Mouse (Mus musculus): Measurements from ENCODE around the gene Pdk2. TPM values are rescaled to one million over a fixed set of nuclear protein-coding genes. Genes with fewer than 3 reads are reported as not detected.
A peak's percentile ranks its signal among the peaks of the same experiment; 100 is the strongest.

Pdk2 gene
- total RNA-seq, 1 experiment from 2014 or later, result 4.1 TPM

DNA sequence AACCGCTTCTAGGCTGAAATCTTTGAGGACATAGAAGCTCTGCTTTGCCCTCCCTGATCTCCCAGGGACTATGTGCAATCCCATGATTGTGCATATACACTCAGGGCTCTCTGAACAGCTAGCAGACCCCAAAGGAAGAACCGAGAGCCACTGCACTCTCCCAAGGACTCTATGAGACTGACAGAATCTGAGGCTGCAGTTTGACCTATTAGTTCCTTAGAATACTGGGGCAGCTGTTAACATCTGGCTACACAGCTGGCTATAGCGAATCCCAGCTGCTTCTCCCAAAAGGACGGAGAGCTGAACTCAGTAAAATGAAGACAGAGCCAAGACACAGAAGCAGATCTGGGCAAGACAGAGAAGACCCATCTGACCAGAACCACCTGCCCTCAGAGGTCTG, 32.7 kb upstream of the Pdk2 start:
- no peak for ATAC-seq (replicated peaks in 1 of 2; ENCODE audit: insufficient read depth in 1 of 2, low FRiP score in 2 of 2, low TSS enrichment in 1 of 2, low read depth in 1 of 2, poor library complexity in 2 of 2, severe bottlenecking in 2 of 2)

GRCm38 (mm10) chr11:95072804-95073203, 31.6 kb upstream of the Pdk2 start:
- no peak for ATAC-seq (replicated peaks in 1 of 2; ENCODE audit: insufficient read depth in 1 of 2, low FRiP score in 2 of 2, low TSS enrichment in 1 of 2, low read depth in 1 of 2, poor library complexity in 2 of 2, severe bottlenecking in 2 of 2)

- ATAC-seq (replicated peaks in 1 of 2; ENCODE audit: insufficient read depth in 1 of 2, low FRiP score in 2 of 2, low TSS enrichment in 1 of 2, low read depth in 1 of 2, poor library complexity in 2 of 2, severe bottlenecking in 2 of 2), result no peak
These were observed 31.0 kb upstream of the Pdk2 start for GRCm38 (mm10) chr11:95072136-95072535.

- ATAC-seq (replicated peaks in 1 of 2; ENCODE audit: insufficient read depth in 1 of 2, low FRiP score in 2 of 2, low TSS enrichment in 1 of 2, low read depth in 1 of 2, poor library complexity in 2 of 2, severe bottlenecking in 2 of 2), result no peak
These were observed 30.1 kb upstream of the Pdk2 start for GRCm38 (mm10) chr11:95071266-95071665.

- ATAC-seq (replicated peaks in 1 of 2; ENCODE audit: insufficient read depth in 1 of 2, low FRiP score in 2 of 2, low TSS enrichment in 1 of 2, low read depth in 1 of 2, poor library complexity in 2 of 2, severe bottlenecking in 2 of 2), result no peak
These were observed 29.3 kb upstream of the Pdk2 start for GRCm38 (mm10) chr11:95070140-95071107.

- ATAC-seq (replicated peaks in 1 of 2; ENCODE audit: insufficient read depth in 1 of 2, low FRiP score in 2 of 2, low TSS enrichment in 1 of 2, low read depth in 1 of 2, poor library complexity in 2 of 2, severe bottlenecking in 2 of 2), result no peak
These were observed 28.2 kb upstream of the Pdk2 start for GRCm38 (mm10) chr11:95069226-95069957.

- no peak for ATAC-seq (replicated peaks in 1 of 2; ENCODE audit: insufficient read depth in 1 of 2, low FRiP score in 2 of 2, low TSS enrichment in 1 of 2, low read depth in 1 of 2, poor library complexity in 2 of 2, severe bottlenecking in 2 of 2)
These were observed 15.8 kb upstream of the Pdk2 start for GRCm38 (mm10) chr11:95056768-95057501.

GRCm38 (mm10) chr11:95053062-95053461, 11.9 kb upstream of the Pdk2 start:
- ATAC-seq (replicated peaks in 1 of 2; ENCODE audit: insufficient read depth in 1 of 2, low FRiP score in 2 of 2, low TSS enrichment in 1 of 2, low read depth in 1 of 2, poor library complexity in 2 of 2, severe bottlenecking in 2 of 2), result no peak

GRCm38 (mm10) chr11:95046980-95047680, 6.0 kb upstream of the Pdk2 start:
- ATAC-seq (replicated peaks in 1 of 2; ENCODE audit: insufficient read depth in 1 of 2, low FRiP score in 2 of 2, low TSS enrichment in 1 of 2, low read depth in 1 of 2, poor library complexity in 2 of 2, severe bottlenecking in 2 of 2), result peak; percentile 76 to 81

GRCm38 (mm10) chr11:95044185-95044870, 3.2 kb upstream of the Pdk2 start:
- no peak for ATAC-seq (replicated peaks in 1 of 2; ENCODE audit: insufficient read depth in 1 of 2, low FRiP score in 2 of 2, low TSS enrichment in 1 of 2, low read depth in 1 of 2, poor library complexity in 2 of 2, severe bottlenecking in 2 of 2)

GRCm38 (mm10) chr11:95043608-95044007, 2.5 kb upstream of the Pdk2 start:
- ATAC-seq (replicated peaks in 1 of 2; ENCODE audit: insufficient read depth in 1 of 2, low FRiP score in 2 of 2, low TSS enrichment in 1 of 2, low read depth in 1 of 2, poor library complexity in 2 of 2, severe bottlenecking in 2 of 2), result no peak

DNA sequence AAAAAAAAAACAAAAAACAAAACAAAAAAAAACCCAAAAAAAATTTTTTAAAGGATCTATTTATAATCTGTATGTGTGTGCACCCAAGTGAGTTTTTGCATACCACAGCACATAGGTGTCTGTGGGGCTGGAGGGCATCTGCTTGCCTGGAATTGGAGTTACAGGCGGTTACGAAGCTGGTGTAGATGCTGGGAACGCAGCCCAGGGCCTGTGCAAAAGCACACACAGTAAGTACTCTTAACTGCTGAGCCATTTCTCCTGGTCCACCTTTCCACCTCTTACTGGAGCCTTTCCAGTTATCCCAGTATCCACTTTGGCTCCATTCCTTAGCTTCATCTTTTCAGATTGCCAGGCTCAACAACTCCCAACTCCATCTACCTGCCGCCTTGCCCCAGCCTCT, 1.9 kb upstream of the Pdk2 start:
- no peak for ATAC-seq (replicated peaks in 1 of 2; ENCODE audit: insufficient read depth in 1 of 2, low FRiP score in 2 of 2, low TSS enrichment in 1 of 2, low read depth in 1 of 2, poor library complexity in 2 of 2, severe bottlenecking in 2 of 2)

DNA sequence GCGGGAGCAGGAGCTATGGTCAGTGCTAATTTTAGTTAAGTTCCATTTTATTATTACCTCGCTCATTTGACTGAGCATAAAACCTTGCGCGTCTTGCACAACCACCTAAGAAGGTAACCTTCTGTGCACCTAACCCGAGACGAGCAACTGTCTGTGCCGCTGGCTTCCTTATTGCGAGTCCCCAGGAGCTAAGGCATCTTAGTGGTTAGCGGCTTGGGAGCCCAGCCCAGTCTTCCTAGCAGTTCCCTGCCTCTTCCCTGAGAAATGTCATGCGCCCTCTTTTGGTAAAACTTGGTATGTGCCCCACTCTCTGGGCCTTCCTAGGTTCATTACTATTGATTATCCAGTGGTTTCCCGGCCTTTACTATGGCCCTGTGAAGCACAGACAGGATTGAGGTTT, 942 bp upstream of the Pdk2 start:
- peak; percentile 28 to 29; a peak in 2 of 4 replicates for ATAC-seq (replicated peaks in 1 of 2; ENCODE audit: insufficient read depth in 1 of 2, low FRiP score in 2 of 2, low TSS enrichment in 1 of 2, low read depth in 1 of 2, poor library complexity in 2 of 2, severe bottlenecking in 2 of 2)

GRCm38 (mm10) chr11:95040491-95041138, 539 bp downstream of the Pdk2 start:
- no peak for ATAC-seq (replicated peaks in 1 of 2; ENCODE audit: insufficient read depth in 1 of 2, low FRiP score in 2 of 2, low TSS enrichment in 1 of 2, low read depth in 1 of 2, poor library complexity in 2 of 2, severe bottlenecking in 2 of 2)

DNA sequence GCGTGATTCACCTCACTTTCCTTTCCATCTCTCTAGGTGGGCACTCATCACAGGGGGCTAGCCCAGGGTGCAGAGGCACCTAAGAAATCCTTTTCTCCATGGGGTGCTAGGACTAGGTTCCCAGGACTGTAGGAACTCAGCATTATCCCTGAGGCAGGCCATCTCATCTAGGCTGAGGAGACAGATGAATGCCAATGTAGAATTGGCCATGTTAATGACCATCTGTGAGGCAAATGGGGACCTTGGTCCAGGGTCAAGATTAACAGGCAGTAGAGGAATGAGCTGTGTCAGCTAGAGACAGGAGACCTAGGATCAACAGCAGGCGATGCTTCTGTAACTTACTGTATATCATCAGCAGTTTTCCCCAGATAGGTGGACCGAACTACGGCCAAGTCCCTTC, 1.4 kb downstream of the Pdk2 start:
- ATAC-seq (replicated peaks in 1 of 2; ENCODE audit: insufficient read depth in 1 of 2, low FRiP score in 2 of 2, low TSS enrichment in 1 of 2, low read depth in 1 of 2, poor library complexity in 2 of 2, severe bottlenecking in 2 of 2), result no peak

Measured in hematopoietic stem cell, adult 5-6 weeks (primary cell).